Mouse (Mus musculus): ENCODE measurements around the gene Cd6. TPM values are rescaled to one million over a fixed set of nuclear protein-coding genes. Genes with fewer than 3 reads are reported as not detected.

Gene Cd6
- total and polyA plus RNA-seq, 3 experiments = 0.09 to 0.73 (median 0.17) TPM

GRCm38 (mm10) chr19:10804850-10805660 lies 24.8 kb downstream of the Cd6 start:
- in situ Hi-C loops (cut with MboI; ENCODE audit: low pct_ligation_motif_present, low pct_unique_long_range_greater_than_20kb, low sequenced_read_pairs) = no loop called here
- TF ChIP-seq ZNF384 (IDR thresholded peaks at IDR 0.05; ENCODE audit: low read depth, low read length) (no peak), NRF1 (IDR thresholded peaks at IDR 0.05; ENCODE audit: low read depth, low read length) (no peak), HCFC1 (IDR thresholded peaks at IDR 0.05; ENCODE audit: low read depth, low read length) (no peak), EP300 (IDR thresholded peaks at IDR 0.05; ENCODE audit: low read length) (no peak)
- H3K27ac ChIP-seq (ENCODE audit: insufficient read depth, low read depth) = no peak overlapping the region

GRCm38 (mm10) chr19:10803751-10804150 lies 26.1 kb downstream of the Cd6 start:
- Histone ChIP-seq H3K36me3 (replicated peaks in 1 of 2; ENCODE audit: control insufficient read depth in 1 of 2, insufficient read depth in 1 of 2, low read length in 1 of 2) (no peaks in the 10 kb centered on the region), H3K27ac (ENCODE audit: insufficient read depth, low read depth) (no peak overlapping the region), H3K27me3 (replicated peaks) (no peaks in the 10 kb centered on the region), H3K4me2 (ENCODE audit: insufficient read depth, low read depth, poor library complexity, severe bottlenecking) (no peak overlapping the region), H3K9ac (ENCODE audit: insufficient read depth, low read depth) (no peak overlapping the region), H3K9me3 (replicated peaks; ENCODE audit: low read length) (no peaks in the 10 kb centered on the region), H3K4me3 (replicated peaks in 1 of 3; ENCODE audit: low read depth in 2 of 3, low read length in 2 of 3, poor library complexity in 1 of 3) (no peak overlapping the region), H3K79me2 (replicated peaks; ENCODE audit: control insufficient read depth, extremely low read depth, insufficient read depth, poor library complexity, severe bottlenecking) (no peaks in the 10 kb centered on the region), H3K4me1 (ENCODE audit: control insufficient read depth in 1 of 2, insufficient read depth in 2 of 2) (peaks cover 6 to 22% of the 10 kb centered on the region in 2 experiments)
- no peak for DNase-seq (ENCODE audit: extremely low read depth)
- in situ Hi-C loops (cut with MboI; ENCODE audit: low pct_ligation_motif_present, low pct_unique_long_range_greater_than_20kb, low sequenced_read_pairs) (no loop called here), dilution Hi-C loops (cut with MboI; ENCODE audit: extremely low pct_ligation_motif_present, extremely low pct_unique_long_range_greater_than_20kb, low sequenced_read_pairs) (no loop called here)
- TF ChIP-seq MAX (IDR thresholded peaks at IDR 0.05; ENCODE audit: low read length) (no peak), ZKSCAN1 (IDR thresholded peaks at IDR 0.05; ENCODE audit: borderline replicate concordance, low read depth, low read length) (no peak), MAZ (IDR thresholded peaks at IDR 0.05; ENCODE audit: low read depth, low read length) (no peak), TCF12 (IDR thresholded peaks at IDR 0.05; ENCODE audit: low read depth, low read length) (no peak), GABPA (IDR thresholded peaks at IDR 0.05; ENCODE audit: insufficient replicate concordance, low read depth, low read length) (no peak), HCFC1 (IDR thresholded peaks at IDR 0.05; ENCODE audit: low read depth, low read length) (no peak), PAX5 (IDR thresholded peaks at IDR 0.05; ENCODE audit: low read length) (no peak), ZMIZ1 (IDR thresholded peaks at IDR 0.05; ENCODE audit: low read depth, low read length) (no peak), EP300 (IDR thresholded peaks at IDR 0.05; ENCODE audit: low read length) (no peak), MEF2A (IDR thresholded peaks at IDR 0.05; ENCODE audit: borderline replicate concordance, low read depth, low read length) (no peak), CHD2 (IDR thresholded peaks at IDR 0.05; ENCODE audit: low read length) (no peak), NRF1 (IDR thresholded peaks at IDR 0.05; ENCODE audit: low read depth, low read length) (no peak), POLR2AphosphoS2 (IDR thresholded peaks at IDR 0.05; ENCODE audit: low read depth, low read length) (no peak), MAFK (IDR thresholded peaks at IDR 0.05; ENCODE audit: insufficient replicate concordance, low read length) (no peak), CTCF (conservative IDR thresholded peaks at IDR 0.05 in 1 of 2, IDR thresholded peaks at IDR 0.05 in 1 of 2; ENCODE audit: low read depth in 2 of 2, low read length in 2 of 2) (no peak), IRF4 (IDR thresholded peaks at IDR 0.05; ENCODE audit: low read depth, low read length) (no peak), SIN3A (IDR thresholded peaks at IDR 0.05; ENCODE audit: low read length) (no peak), E2F4 (IDR thresholded peaks at IDR 0.05; ENCODE audit: insufficient replicate concordance, low read depth, low read length) (no peak)

More at GRCm38 (mm10) chr19:10804850-10805660, 24.8 kb downstream of the Cd6 start:
- H3K4me3 ChIP-seq (replicated peaks in 1 of 3; ENCODE audit: low read depth in 2 of 3, low read length in 2 of 3, poor library complexity in 1 of 3) = no peak overlapping the region
- H3K4me2 ChIP-seq (ENCODE audit: insufficient read depth, low read depth, poor library complexity, severe bottlenecking) = no peak overlapping the region
- no peaks in the 10 kb centered on the region for H3K9me3 ChIP-seq (replicated peaks; ENCODE audit: low read length)
- H3K27me3 ChIP-seq (replicated peaks) = no peaks in the 10 kb centered on the region
- peaks cover 6 to 20% of the 10 kb centered on the region in 2 experiments for H3K4me1 ChIP-seq (ENCODE audit: control insufficient read depth in 1 of 2, insufficient read depth in 2 of 2)
- H3K36me3 ChIP-seq (replicated peaks in 1 of 2; ENCODE audit: control insufficient read depth in 1 of 2, insufficient read depth in 1 of 2, low read length in 1 of 2) = no peaks in the 10 kb centered on the region
- no peak overlapping the region for H3K9ac ChIP-seq (ENCODE audit: insufficient read depth, low read depth)
- dilution Hi-C loops (cut with MboI; ENCODE audit: extremely low pct_ligation_motif_present, extremely low pct_unique_long_range_greater_than_20kb, low sequenced_read_pairs) = no loop called here
- no peaks in the 10 kb centered on the region for H3K79me2 ChIP-seq (replicated peaks; ENCODE audit: control insufficient read depth, extremely low read depth, insufficient read depth, poor library complexity, severe bottlenecking)
- no peak for DNase-seq (ENCODE audit: extremely low read depth)

Data from CH12.LX (cell line).